Mouse (Mus musculus) neural tube, embryonic 14.5 days (tissue): ENCODE data around the gene Per1. TPM values are rescaled to one million over a fixed set of nuclear protein-coding genes. Genes with fewer than 3 reads are reported as not detected.

Experiments used
- ATAC-seq: fragments of 200-750 bp; cut with Nextera tagmentation; 2 replicates; pipeline ENCODE4 v1.8.0; 2017; ENCODE audit warnings: low read depth, mild to moderate bottlenecking, moderate TSS enrichment, moderate library complexity
- H3K27ac ChIP-seq: fragments of 300-500 bp; sonication (generic); 2 replicates; pipeline ENCODE4 v1.5.1; 2014; ENCODE audit warnings: low read depth, mild to moderate bottlenecking, control low read depth, low read length, moderate library complexity, mixed read lengths
- H3K27me3 ChIP-seq: fragments of 300-500 bp; sonication (generic); 2 replicates; pipeline ENCODE4 v1.6.1; 2014; ENCODE audit warnings: low read length; ENCODE audit not compliant: control insufficient read depth, insufficient read depth
- H3K36me3 ChIP-seq: fragments of 300-500 bp; sonication (generic); 2 replicates; pipeline ENCODE4 v1.6.1; 2014; ENCODE audit warnings: low read length, mixed read lengths; ENCODE audit not compliant: control insufficient read depth, insufficient read depth
- H3K4me1 ChIP-seq: fragments of 300-500 bp; sonication (generic); 2 replicates; pipeline ENCODE4 v1.6.1; 2014; ENCODE audit warnings: low read length; ENCODE audit not compliant: control insufficient read depth, insufficient read depth
- H3K4me2 ChIP-seq: fragments of 300-500 bp; sonication (generic); 2 replicates; pipeline ENCODE4 v1.6.1; 2014; ENCODE audit warnings: mild to moderate bottlenecking, low read depth, low read length, control low read depth
- H3K4me3 ChIP-seq: fragments of 300-500 bp; sonication (generic); 2 replicates; pipeline ENCODE4 v1.5.1; 2014; ENCODE audit warnings: low read depth, low read length, control low read depth, mixed read lengths
- H3K9ac ChIP-seq: fragments of 300-500 bp; sonication (generic); replicated peaks from 2 replicates; pipeline ENCODE4 v1.6.1; 2014; ENCODE audit warnings: low read depth, mild to moderate bottlenecking, control low read depth, low read length, mixed read lengths
- H3K9me3 ChIP-seq: fragments of 300-500 bp; sonication (generic); 2 replicates; pipeline ENCODE4 v1.6.1; 2016; ENCODE audit warnings: low read length; ENCODE audit not compliant: control insufficient read depth
- WGBS: fragments of 180-500 bp; shearing (Covaris S2); extraction: QIAGEN DNeasy Blood & Tissue Kit; methylation state at CpG from one replicate; pipeline ENCODE4 v1.1.7; 2014; 5-methylcytosine and 5-hydroxymethylcytosine counted together
- polyA plus RNA-seq: library from polyadenylated mRNA; unstranded; fragments of >200 nt; fragmentation: Nextera tagmentation; extraction: Ambion mirVana; gene quantifications from 2 replicates; pipeline ENCODE4 v1.2.1, GENCODE M21; 2014

The Per1 gene
- polyA plus RNA-seq, 1 experiment from 2014 or later: 9.4 TPM

- Histone ChIP-seq H3K4me1 (peaks cover 18% of the 10 kb centered on the region), H3K36me3 (no peaks in the 10 kb centered on the region), H3K4me2 (peak overlapping the region; percentile 94), H3K27ac (no peak overlapping the region), H3K27me3 (peaks cover 9% of the 10 kb centered on the region; the same call in 1 of the 2 replicates), H3K4me3 (peak overlapping the region; percentile 66), H3K9me3 (no peaks in the 10 kb centered on the region), H3K9ac (peak overlapping the region; percentile 69)
- ATAC-seq: no peak
- under 1% methylated on average over 27 of the region's 33 CpGs for WGBS
Measured at GRCm38 (mm10) chr11:69121001-69121740, 26.2 kb downstream of the Per1 start.

- H3K4me1 ChIP-seq: peaks cover 20% of the 10 kb centered on the region
- no peak for ATAC-seq
- under 1% methylated on average over 30 of the region's 32 CpGs for WGBS
Measured at GRCm38 (mm10) chr11:69121741-69122335, 26.8 kb downstream of the Per1 start.

GRCm38 (mm10) chr11:69122336-69122951 is 27.4 kb downstream of the Per1 start, which contains the start of gene 9130213A22Rik:
Gene 9130213A22Rik (minus strand): TSS chr11:69122589.
- under 1% methylated on average over 59 of the region's 66 CpGs for WGBS
- Histone ChIP-seq H3K9ac (peak within 1 kb of the TSS; percentile 69), H3K27me3 (peaks cover 9% of the 10 kb centered on the region; the same call in 1 of the 2 replicates), H3K9me3 (no peaks in the 10 kb centered on the region), H3K4me3 (peak within 1 kb of the TSS; percentile 66), H3K4me2 (peak within 1 kb of the TSS; percentile 94), H3K4me1 (peaks cover 16% of the 10 kb centered on the region), H3K27ac (peak within 1 kb of the TSS; percentile 18; the same call in 1 of the 2 replicates), H3K36me3 (no peaks in the 10 kb centered on the region)
- ATAC-seq: peak; percentile 57

More at GRCm38 (mm10) chr11:69121741-69122335, 26.8 kb downstream of the Per1 start:
- Histone ChIP-seq H3K9ac (peak overlapping the region; percentile 69), H3K27ac (0 out of 2 replicates have a peak overlapping the region, but pooled peaks have one; percentile 18), H3K9me3 (no peaks in the 10 kb centered on the region), H3K4me3 (peak overlapping the region; percentile 66), H3K27me3 (peaks cover 9% of the 10 kb centered on the region; the same call in 1 of the 2 replicates), H3K4me2 (peak overlapping the region; percentile 94), H3K36me3 (no peaks in the 10 kb centered on the region)

- ATAC-seq: peak; percentile 7; the same call in 1 of the 2 replicates
- peak overlapping the region; percentile 66 for H3K4me3 ChIP-seq
- H3K27ac ChIP-seq: no peak overlapping the region; the same call in 1 of the 2 replicates
- H3K36me3 ChIP-seq: no peaks in the 10 kb centered on the region
- WGBS: under 1% methylated on average over 29 of the region's 29 CpGs
- no peaks in the 10 kb centered on the region for H3K9me3 ChIP-seq
- peaks cover 9% of the 10 kb centered on the region; the same call in 1 of the 2 replicates for H3K27me3 ChIP-seq
- H3K9ac ChIP-seq: peak overlapping the region; percentile 69
- peak overlapping the region; percentile 94 for H3K4me2 ChIP-seq
- H3K4me1 ChIP-seq: peaks cover 16% of the 10 kb centered on the region
Measured at GRCm38 (mm10) chr11:69123056-69123692, 28.2 kb downstream of the Per1 start.

- Histone ChIP-seq H3K9me3 (no peaks in the 10 kb centered on the region), H3K4me1 (peaks cover 16% of the 10 kb centered on the region), H3K36me3 (no peaks in the 10 kb centered on the region), H3K9ac (peak overlapping the region; percentile 51), H3K27ac (peak overlapping the region; percentile 70), H3K27me3 (peaks cover 9% of the 10 kb centered on the region; the same call in 1 of the 2 replicates), H3K4me2 (peak overlapping the region; percentile 94), H3K4me3 (peak overlapping the region; percentile 66)
- peak; percentile 81 for ATAC-seq
- under 1% methylated on average over 31 of the region's 31 CpGs for WGBS
Measured at GRCm38 (mm10) chr11:69123693-69124497, 28.9 kb downstream of the Per1 start.

- WGBS: 0% methylated on average over 3 of the region's 3 CpGs
- H3K27ac ChIP-seq: no peak overlapping the region
- H3K9me3 ChIP-seq: no peaks in the 10 kb centered on the region
- H3K4me1 ChIP-seq: peaks cover 12% of the 10 kb centered on the region
- no peak overlapping the region for H3K9ac ChIP-seq
- peak overlapping the region; percentile 66 for H3K4me3 ChIP-seq
- peaks cover 9% of the 10 kb centered on the region; the same call in 1 of the 2 replicates for H3K27me3 ChIP-seq
- no peaks in the 10 kb centered on the region for H3K36me3 ChIP-seq
- H3K4me2 ChIP-seq: no peak overlapping the region; the same call in 1 of the 2 replicates
- ATAC-seq: peak; percentile 70
Measured at GRCm38 (mm10) chr11:69124498-69124847, 29.5 kb downstream of the Per1 start.

GRCm38 (mm10) chr11:69125041-69125851 is 30.2 kb downstream of the Per1 start:
- Histone ChIP-seq H3K4me3 (peak overlapping the region; percentile 45), H3K27ac (peak overlapping the region; percentile 52), H3K9ac (peak overlapping the region; percentile 48), H3K4me1 (peaks cover 8% of the 10 kb centered on the region; the same call in 1 of the 2 replicates), H3K36me3 (no peaks in the 10 kb centered on the region), H3K27me3 (peaks cover 9% of the 10 kb centered on the region; the same call in 1 of the 2 replicates), H3K4me2 (peak overlapping the region; percentile 74), H3K9me3 (no peaks in the 10 kb centered on the region)
- WGBS: under 1% methylated on average over 24 of the region's 24 CpGs
- peak; percentile 63 for ATAC-seq

GRCm38 (mm10) chr11:69125852-69125918 is 30.7 kb downstream of the Per1 start, which contains the start of gene Aloxe3:
Gene Aloxe3 (plus strand): TSS chr11:69125896.
- Histone ChIP-seq H3K9me3 (no peaks in the 10 kb centered on the region), H3K27me3 (0 out of 2 replicates have a peak, but pooled peaks cover 7% of the 10 kb centered on the region), H3K27ac (peak within 1 kb of the TSS; percentile 52), H3K9ac (peak within 1 kb of the TSS; percentile 48), H3K4me2 (peak within 1 kb of the TSS; percentile 74), H3K36me3 (no peaks in the 10 kb centered on the region), H3K4me1 (peaks cover 8% of the 10 kb centered on the region; the same call in 1 of the 2 replicates), H3K4me3 (peak within 1 kb of the TSS; percentile 45)
- ATAC-seq: no peak
- WGBS: 0% methylated on average over 3 of the region's 3 CpGs
